Mouse (Mus musculus) CH12.LX (cell line): ENCODE measurements around the gene Fn1. TPM values are rescaled to one million over a fixed set of nuclear protein-coding genes. Genes with fewer than 3 reads are reported as not detected.

ENCODE experiments used
- DNase-seq: peaks from one replicate; pipeline ENCODE4 v3.0.0-alpha.2; 2013; ENCODE audit errors: extremely low read depth
- H3K27ac ChIP-seq: 2 replicates; pipeline ENCODE4 v1.5.1; 2012; ENCODE audit warnings: low read depth, mild to moderate bottlenecking, control low read depth, moderate library complexity; ENCODE audit not compliant: insufficient read depth
- H3K27me3 ChIP-seq: replicated peaks from 2 replicates; pipeline ENCODE3; 2012; ENCODE audit warnings: inconsistent platforms
- H3K36me3 ChIP-seq, 2 experiments: replicated peaks in 1 of 2; 2 replicates each; pipeline versions ENCODE3 to v1.6.1; 2012; ENCODE audit warnings: inconsistent platforms in 1 of 2, low read length in 1 of 2, mild to moderate bottlenecking in 1 of 2, mixed read lengths in 1 of 2, moderate library complexity in 1 of 2; ENCODE audit not compliant: control insufficient read depth in 1 of 2, insufficient read depth in 1 of 2
- H3K4me1 ChIP-seq, 2 experiments: 2 replicates each; pipeline ENCODE4 v1.6.1; 2012; ENCODE audit warnings: inconsistent platforms in 1 of 2, moderate library complexity in 1 of 2; ENCODE audit not compliant: insufficient read depth in 2 of 2, control insufficient read depth in 1 of 2
- H3K4me2 ChIP-seq: 2 replicates; pipeline ENCODE4 v1.6.1; 2012; ENCODE audit warnings: low read depth, mild to moderate bottlenecking, control low read depth; ENCODE audit not compliant: poor library complexity, insufficient read depth, severe bottlenecking
- H3K4me3 ChIP-seq, 3 experiments: fragments of 150-350 bp in 1 of 3; sonication (generic) in 1 of 3; replicated peaks in 1 of 3; 2 replicates each; pipeline versions ENCODE3 to v1.5.1; 2011 to 2012; ENCODE audit warnings: low read depth in 2 of 3, low read length in 2 of 3, mild to moderate bottlenecking in 2 of 3, moderate library complexity in 2 of 3, control low read depth in 1 of 3, improper control_type of control experiment in 1 of 3, inconsistent platforms in 1 of 3, mixed read lengths in 1 of 3; ENCODE audit not compliant: poor library complexity in 1 of 3
- H3K79me2 ChIP-seq: replicated peaks from 2 replicates; pipeline ENCODE4 v1.6.1; 2012; ENCODE audit warnings: mild to moderate bottlenecking, moderate library complexity; ENCODE audit not compliant: control insufficient read depth, poor library complexity, insufficient read depth, severe bottlenecking; ENCODE audit errors: extremely low read depth
- H3K9ac ChIP-seq: 2 replicates; pipeline ENCODE4 v1.6.1; 2012; ENCODE audit warnings: low read depth, mild to moderate bottlenecking, control low read depth, moderate library complexity; ENCODE audit not compliant: insufficient read depth
- H3K9me3 ChIP-seq: replicated peaks from 2 replicates; pipeline ENCODE3; 2012; ENCODE audit warnings: low read length, inconsistent platforms, mixed read lengths
- BHLHE40 ChIP-seq: IDR thresholded peaks from 2 replicates; pipeline ENCODE4 v1.6.1; 2011; ENCODE audit warnings: mild to moderate bottlenecking, low read depth, low read length, improper control_type of control experiment
- CHD2 ChIP-seq: IDR thresholded peaks from 2 replicates; pipeline ENCODE4 v1.6.1; 2011; ENCODE audit warnings: low read length, improper control_type of control experiment
- E2F4 ChIP-seq: IDR thresholded peaks from 2 replicates; pipeline ENCODE4 v1.6.1; 2011; ENCODE audit warnings: low read depth, low read length, improper control_type of control experiment; ENCODE audit not compliant: insufficient replicate concordance
- IRF4 ChIP-seq: IDR thresholded peaks from 2 replicates; pipeline ENCODE4 v1.6.1; 2014; ENCODE audit warnings: low read depth, mild to moderate bottlenecking, inconsistent platforms, low read length, improper control_type of control experiment
- JUND ChIP-seq: conservative IDR thresholded peaks from 2 replicates; pipeline ENCODE4 v1.6.1; 2011; ENCODE audit warnings: low read depth, low read length, improper control_type of control experiment
- MAX ChIP-seq: IDR thresholded peaks from 2 replicates; pipeline ENCODE4 v1.6.1; 2011; ENCODE audit warnings: low read length, improper control_type of control experiment
- MEF2A ChIP-seq: IDR thresholded peaks from 2 replicates; pipeline ENCODE4 v1.6.1; 2014; ENCODE audit warnings: low read depth, mild to moderate bottlenecking, inconsistent platforms, low read length, improper control_type of control experiment, borderline replicate concordance
- NELFE ChIP-seq: IDR thresholded peaks from 2 replicates; pipeline ENCODE4 v1.6.1; 2011; ENCODE audit warnings: low read depth, low read length, improper control_type of control experiment
- NRF1 ChIP-seq: IDR thresholded peaks from 2 replicates; pipeline ENCODE4 v1.6.1; 2014; ENCODE audit warnings: low read depth, mild to moderate bottlenecking, inconsistent platforms, low read length, improper control_type of control experiment, moderate library complexity
- PAX5 ChIP-seq: IDR thresholded peaks from 2 replicates; pipeline ENCODE4 v1.6.1; 2012; ENCODE audit warnings: low read length, inconsistent platforms, mixed read lengths
- SIN3A ChIP-seq: IDR thresholded peaks from 2 replicates; pipeline ENCODE4 v1.6.1; 2012; ENCODE audit warnings: low read length, improper control_type of control experiment, inconsistent platforms
- UBTF ChIP-seq: IDR thresholded peaks from 2 replicates; pipeline ENCODE4 v1.6.1; 2012; ENCODE audit warnings: low read depth, mild to moderate bottlenecking, inconsistent platforms, low read length, improper control_type of control experiment, moderate library complexity
- USF1 ChIP-seq: IDR thresholded peaks from 2 replicates; pipeline ENCODE4 v1.6.1; 2014; ENCODE audit warnings: low read depth, mild to moderate bottlenecking, inconsistent platforms, low read length, improper control_type of control experiment
- ZMIZ1 ChIP-seq: IDR thresholded peaks from 2 replicates; pipeline ENCODE4 v1.6.1; 2012; ENCODE audit warnings: low read depth, mild to moderate bottlenecking, inconsistent platforms, low read length, improper control_type of control experiment
- ZNF384 ChIP-seq: IDR thresholded peaks from 2 replicates; pipeline ENCODE4 v1.6.1; 2012; ENCODE audit warnings: low read depth, low read length, improper control_type of control experiment, inconsistent platforms
- dilution Hi-C: fragments of 300-500 bp; cut with MboI; formaldehyde crosslinking; loops from 2 replicates; pipeline ENCODE4 v1.14.3; 2020; ENCODE audit warnings: low sequenced_read_pairs; ENCODE audit not compliant: extremely low pct_unique_long_range_greater_than_20kb, extremely low pct_ligation_motif_present
- in situ Hi-C: fragments of 300-500 bp; cut with MboI; formaldehyde crosslinking; loops from 3 replicates; pipeline ENCODE4 v1.14.3; 2019; ENCODE audit warnings: low sequenced_read_pairs, low pct_ligation_motif_present, low pct_unique_long_range_greater_than_20kb, mixed read lengths
- polyA plus RNA-seq: library from polyadenylated mRNA; unstranded; fragments of >175 nt; gene quantifications from 2 replicates; pipeline ENCODE4 v1.2.1, GENCODE M21; 2012; ENCODE audit warnings: low read depth; ENCODE audit not compliant: insufficient read length
- total RNA-seq, 2 experiments: library from RNA; depleted of rRNA; stranded (reverse); fragments of 300-350 nt in 1 of 2; fragments of >200 nt in 1 of 2; gene quantifications; 2 replicates each; pipeline ENCODE4 v1.2.3; 2012 to 2014

Gene Fn1
- total and polyA plus RNA-seq, 3 experiments = 0.17 to 0.20 TPM; not detected in 1

DNA sequence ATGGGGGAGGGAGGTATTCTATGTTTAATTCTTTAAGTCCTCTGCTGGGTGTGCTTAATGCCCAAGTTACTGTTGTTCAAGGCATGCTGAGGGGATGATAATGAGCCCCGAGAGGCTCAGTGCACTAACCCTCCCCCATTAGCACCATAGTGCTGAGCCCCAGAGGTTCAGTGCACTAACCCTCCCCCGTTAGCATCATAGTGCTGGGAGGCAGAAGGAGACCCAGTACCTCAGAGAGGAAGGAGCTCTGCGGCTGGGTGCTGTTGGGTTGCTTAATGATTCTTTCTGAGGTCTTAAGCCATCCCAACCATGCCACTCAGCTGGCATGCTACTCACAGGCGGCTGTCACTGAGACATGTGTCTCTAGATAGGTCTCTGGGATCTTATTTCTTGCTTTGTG, 82.9 kb downstream of the Fn1 start:
- H3K36me3 ChIP-seq = peaks cover 73 to 92% of the 10 kb centered on the region in 2 experiments
- no peak overlapping the region for H3K4me3 ChIP-seq
- H3K4me1 ChIP-seq = no peaks in the 10 kb centered on the region
- H3K27ac ChIP-seq = no peak overlapping the region
- no peaks in the 10 kb centered on the region for H3K79me2 ChIP-seq
- DNase-seq = no peak
- no peak overlapping the region for H3K4me2 ChIP-seq
- no peak overlapping the region for H3K9ac ChIP-seq
- peaks cover 4% of the 10 kb centered on the region for H3K9me3 ChIP-seq
- H3K27me3 ChIP-seq = no peaks in the 10 kb centered on the region
- dilution Hi-C loops = no loop called here
- in situ Hi-C loops = no loop called here
- no peak for TF ChIP-seq PAX5

GRCm38 (mm10) chr1:71567884-71568605, 85.0 kb downstream of the Fn1 start:
- TF ChIP-seq UBTF = no peak
- TF ChIP-seq PAX5 = no peak
- TF ChIP-seq NRF1 = no peak
- no peak for TF ChIP-seq ZMIZ1
- no peak for TF ChIP-seq ZNF384
- no peak for TF ChIP-seq SIN3A
- TF ChIP-seq BHLHE40 = no peak
- TF ChIP-seq MAX = no peak
- H3K9me3 ChIP-seq = peaks cover 4% of the 10 kb centered on the region
- in situ Hi-C loops (no loop called here), dilution Hi-C loops (no loop called here)
- peaks cover 80 to 93% of the 10 kb centered on the region in 2 experiments for H3K36me3 ChIP-seq
- H3K27ac ChIP-seq = no peak overlapping the region
- H3K4me3 ChIP-seq = no peak overlapping the region
- H3K79me2 ChIP-seq = peaks cover 3% of the 10 kb centered on the region; the same call in 1 of the 2 replicates
- no peak for DNase-seq
- no peaks in the 10 kb centered on the region for H3K27me3 ChIP-seq
- no peak overlapping the region for H3K4me2 ChIP-seq
- H3K4me1 ChIP-seq = no peaks in the 10 kb centered on the region
- H3K9ac ChIP-seq = no peak overlapping the region

DNA sequence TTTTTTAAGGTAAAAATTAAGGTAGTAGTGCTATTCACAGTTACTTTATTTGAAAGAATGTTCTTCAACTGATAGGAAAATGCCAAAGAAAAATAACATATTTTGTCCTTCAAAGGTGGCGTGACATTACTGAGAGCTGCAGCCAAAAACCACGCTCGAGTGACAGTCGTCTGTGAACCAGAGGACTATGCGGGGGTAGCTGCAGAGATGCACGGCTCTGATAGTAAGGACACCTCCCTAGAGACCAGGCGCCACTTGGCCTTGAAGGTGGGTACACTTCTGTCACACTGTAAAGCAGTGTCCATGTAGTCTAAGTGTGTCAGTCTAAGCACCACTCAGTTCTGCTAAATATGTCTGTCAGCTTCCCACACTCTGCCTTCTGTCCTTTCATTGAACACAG, 88.7 kb downstream of the Fn1 start:
- dilution Hi-C loops (no loop called here), in situ Hi-C loops (no loop called here)
- Histone ChIP-seq H3K4me3 (no peak overlapping the region), H3K79me2 (peaks cover 21% of the 10 kb centered on the region), H3K36me3 (peaks cover 77 to 93% of the 10 kb centered on the region in 2 experiments), H3K4me1 (peaks cover 0 to 15% of the 10 kb centered on the region in 2 experiments; a peak in 2 of 4 replicates), H3K4me2 (no peak overlapping the region), H3K9me3 (peaks cover 4% of the 10 kb centered on the region), H3K27me3 (no peaks in the 10 kb centered on the region), H3K27ac (no peak overlapping the region), H3K9ac (no peak overlapping the region)
- no peak for TF ChIP-seq MEF2A
- no peak for TF ChIP-seq JUND
- TF ChIP-seq MAX = no peak
- TF ChIP-seq E2F4 = no peak
- no peak for TF ChIP-seq USF1
- TF ChIP-seq NELFE = no peak
- TF ChIP-seq CHD2 = no peak
- no peak for TF ChIP-seq SIN3A
- no peak for TF ChIP-seq IRF4
- DNase-seq = no peak
